Mouse (Mus musculus) gastrocnemius, postnatal 14 days (tissue): ENCODE results near the gene Ptgfr. TPM values are rescaled to one million over a fixed set of nuclear protein-coding genes. Genes with fewer than 3 reads are reported as not detected.

Experiments used
- DNase-seq: peaks from one replicate; pipeline ENCODE4 v3.0.0; 2021; ENCODE audit warnings: mixed read lengths
- intact Hi-C: fragments of 180-260 bp; cut with DNase I; formaldehyde crosslinking; loops from one replicate; pipeline ENCODE4 v1.15.1; 2025; ENCODE audit warnings: low total_unique reads
- long read RNA-seq, 2 experiments: library from polyadenylated mRNA; stranded (forward); transcript quantifications; one replicate each; pipeline ENCODE4 v2.0.0; 2021
- total RNA-seq, 2 experiments: library from RNA; stranded (reverse); gene quantifications; 2 replicates each; pipeline ENCODE4 v1.2.3; 2021

Ptgfr gene
- total RNA-seq: 1 to 10 TPM; 1.3 to 1.7 TPM
- long read RNA-seq, experiment 1: 0 reads
- long read RNA-seq, experiment 2: 0 reads

GRCm38 (mm10) chr3:151836871-151837680 is at the start of gene Ptgfr:
Ptgfr (minus strand) TSS chr3:151837630.
- peak; percentile 75 for DNase-seq
- intact Hi-C loops: loop anchor here (5.0 kb wide), 1 partner anchor 250 kb away; no protein-coding TSS in a partner anchor

- DNase-seq: no peak
- intact Hi-C loops: no loop called here
These were observed 46.5 kb upstream of the Ptgfr start for GRCm38 (mm10) chr3:151883881-151884280.

GRCm38 (mm10) chr3:151879981-151880380 is 42.6 kb upstream of the Ptgfr start:
- intact Hi-C loops: no loop called here
- no peak for DNase-seq

- no peak for DNase-seq
- intact Hi-C loops: no loop called here
These were observed 31.5 kb upstream of the Ptgfr start for GRCm38 (mm10) chr3:151868970-151869369.

GRCm38 (mm10) chr3:151851344-151851743 is 13.9 kb upstream of the Ptgfr start:
- intact Hi-C loops: no loop called here
- DNase-seq: no peak

- intact Hi-C loops: no loop called here
- no peak for DNase-seq
These were observed 13.2 kb upstream of the Ptgfr start for GRCm38 (mm10) chr3:151850621-151851020.

GRCm38 (mm10) chr3:151846292-151846691 is 8.9 kb upstream of the Ptgfr start:
- intact Hi-C loops: no loop called here

GRCm38 (mm10) chr3:151844361-151845154 is 7.1 kb upstream of the Ptgfr start:
- peak; percentile 63 for DNase-seq
- intact Hi-C loops: no loop called here

More at GRCm38 (mm10) chr3:151846292-151846691, 8.9 kb upstream of the Ptgfr start:
- no peak for DNase-seq

- intact Hi-C loops: no loop called here
These were observed 3.3 kb upstream of the Ptgfr start for GRCm38 (mm10) chr3:151840688-151841087.

GRCm38 (mm10) chr3:151838372-151838771 is 942 bp upstream of the Ptgfr start:
- DNase-seq: no peak
- intact Hi-C loops: loop anchor here (5.0 kb wide), 1 partner anchor 249 kb away; no protein-coding TSS in a partner anchor

More at GRCm38 (mm10) chr3:151840688-151841087, 3.3 kb upstream of the Ptgfr start:
- DNase-seq: no peak

GRCm38 (mm10) chr3:151837749-151838148 is 319 bp upstream of the Ptgfr start:
- DNase-seq: no peak
- intact Hi-C loops: loop anchor here (5.0 kb wide), 1 partner anchor 250 kb away; no protein-coding TSS in a partner anchor

GRCm38 (mm10) chr3:151836451-151836850 is 979 bp downstream of the Ptgfr start:
- intact Hi-C loops: loop anchor here (5.0 kb wide), 1 partner anchor 251 kb away; no protein-coding TSS in a partner anchor

GRCm38 (mm10) chr3:151835831-151836230 is 1.6 kb downstream of the Ptgfr start:
- intact Hi-C loops: loop anchor here (5.0 kb wide), 1 partner anchor 251 kb away; no protein-coding TSS in a partner anchor
- no peak for DNase-seq

More at GRCm38 (mm10) chr3:151836451-151836850, 979 bp downstream of the Ptgfr start:
- no peak for DNase-seq

GRCm38 (mm10) chr3:151827950-151828610 is 9.3 kb downstream of the Ptgfr start:
- intact Hi-C loops: no loop called here

GRCm38 (mm10) chr3:151819811-151820210 is 17.6 kb downstream of the Ptgfr start:
- no peak for DNase-seq
- intact Hi-C loops: no loop called here

More at GRCm38 (mm10) chr3:151827950-151828610, 9.3 kb downstream of the Ptgfr start:
- DNase-seq: no peak

GRCm38 (mm10) chr3:151818265-151818664 is 19.2 kb downstream of the Ptgfr start:
- intact Hi-C loops: no loop called here
- DNase-seq: peak; percentile 12

GRCm38 (mm10) chr3:151808613-151809012 is 28.8 kb downstream of the Ptgfr start:
- no peak for DNase-seq
- intact Hi-C loops: no loop called here

- no peak for DNase-seq
- intact Hi-C loops: no loop called here
These were observed 48.8 kb downstream of the Ptgfr start for GRCm38 (mm10) chr3:151788622-151789021.

- intact Hi-C loops: no loop called here
- DNase-seq: peak; percentile 18
These were observed 62.3 kb downstream of the Ptgfr start for GRCm38 (mm10) chr3:151775089-151775488.
